Mouse (Mus musculus): ENCODE data around the gene Trmu. TPM values are rescaled to one million over a fixed set of nuclear protein-coding genes. Genes with fewer than 3 reads are reported as not detected.
"Not testable (repeated sequence)": the region's sequence is repeated elsewhere in the genome, so short reads cannot be mapped to it uniquely, and the experiment has no call there.

The Trmu gene
- polyA plus RNA-seq (2012; rRNA removed): 34.5 and 40.4 TPM in 2 replicates

GRCm38 (mm10) chr15:85878848-85879497 is at the start of gene Trmu:
Gene Trmu, plus strand, starts transcription at chr15:85879312.
- peak; percentile 83 for DNase-seq (ENCODE audit: low spot score)

GRCm38 (mm10) chr15:85829470-85829869 is 49.6 kb upstream of the Trmu start:
- no peak for DNase-seq (ENCODE audit: low spot score)

- peak; percentile 78 for DNase-seq (ENCODE audit: low spot score)
Measured at GRCm38 (mm10) chr15:85831954-85832590, 47.0 kb upstream of the Trmu start, which contains the start of gene Ttc38. Gene Ttc38, plus strand, starts transcription at chr15:85832306.

GRCm38 (mm10) chr15:85832599-85832998 is 46.5 kb upstream of the Trmu start:
- DNase-seq (ENCODE audit: low spot score): no peak

- no peak for DNase-seq (ENCODE audit: low spot score)
Measured at GRCm38 (mm10) chr15:85835335-85835734, 43.8 kb upstream of the Trmu start.

GRCm38 (mm10) chr15:85836887-85837286 is 42.2 kb upstream of the Trmu start:
- DNase-seq (ENCODE audit: low spot score): peak; percentile 56

GRCm38 (mm10) chr15:85840983-85841382 is 38.1 kb upstream of the Trmu start:
- DNase-seq (ENCODE audit: low spot score): no peak

GRCm38 (mm10) chr15:85841796-85842360 is 37.2 kb upstream of the Trmu start:
- DNase-seq (ENCODE audit: low spot score): no peak

GRCm38 (mm10) chr15:85845071-85845470 is 34.0 kb upstream of the Trmu start:
- no peak for DNase-seq (ENCODE audit: low spot score)

- DNase-seq (ENCODE audit: low spot score): no peak
Measured at GRCm38 (mm10) chr15:85851656-85852392, 27.3 kb upstream of the Trmu start.

- no peak for DNase-seq (ENCODE audit: low spot score)
Measured at GRCm38 (mm10) chr15:85858980-85859489, 20.1 kb upstream of the Trmu start.

- peak; percentile 76 for DNase-seq (ENCODE audit: low spot score)
Measured at GRCm38 (mm10) chr15:85859490-85860031, 19.6 kb upstream of the Trmu start, which contains the start of gene Gtse1. Gene Gtse1, plus strand, starts transcription at chr15:85859745.

GRCm38 (mm10) chr15:85865913-85866312 is 13.2 kb upstream of the Trmu start:
- not testable (repeated sequence) for DNase-seq (ENCODE audit: low spot score)

- DNase-seq (ENCODE audit: low spot score): no peak
Measured at GRCm38 (mm10) chr15:85867696-85868095, 11.4 kb upstream of the Trmu start.

GRCm38 (mm10) chr15:85877336-85877735 is 1.8 kb upstream of the Trmu start:
- no peak for DNase-seq (ENCODE audit: low spot score)

- peak; percentile 37 for DNase-seq (ENCODE audit: low spot score)
Measured at GRCm38 (mm10) chr15:85879498-85879895, 385 bp downstream of the Trmu start.

- DNase-seq (ENCODE audit: low spot score): no peak
Measured at GRCm38 (mm10) chr15:85885606-85886005, 6.5 kb downstream of the Trmu start.

- no peak for DNase-seq (ENCODE audit: low spot score)
Measured at GRCm38 (mm10) chr15:85889235-85889634, 10.1 kb downstream of the Trmu start.

- DNase-seq (ENCODE audit: low spot score): no peak
Measured at GRCm38 (mm10) chr15:85891971-85892370, 12.9 kb downstream of the Trmu start.

GRCm38 (mm10) chr15:85892498-85893118 is 13.5 kb downstream of the Trmu start:
- DNase-seq (ENCODE audit: low spot score): no peak

GRCm38 (mm10) chr15:85893871-85894270 is 14.8 kb downstream of the Trmu start:
- DNase-seq (ENCODE audit: low spot score): no peak
